Mouse (Mus musculus): Measurements from ENCODE around the gene Olfr464.

The Olfr464 gene

DNA sequence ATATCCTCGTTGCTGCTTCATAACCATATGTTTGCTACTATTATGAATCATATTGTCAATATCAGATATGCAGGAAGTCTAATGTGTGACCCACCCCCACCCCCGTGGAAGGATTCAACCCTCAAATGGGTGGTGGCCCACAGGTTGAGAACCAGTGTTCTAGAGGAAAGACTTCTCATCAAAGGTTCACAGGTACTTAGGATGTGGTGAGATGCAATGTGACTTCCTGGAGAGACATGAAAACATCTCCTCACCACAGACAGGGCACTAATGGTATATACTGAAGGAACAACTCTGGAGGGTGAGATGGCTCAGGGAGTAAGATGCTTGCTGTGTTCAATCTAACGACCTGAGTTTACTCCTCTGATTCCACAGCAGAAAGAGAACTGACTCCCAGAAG is 14.7 kb upstream of the Olfr464 start:
- Histone ChIP-seq H3K9me3 (ENCODE audit: low read length) (no peaks in the 10 kb centered on the region), H3K27me3 (ENCODE audit: insufficient read depth, low read length) (no peaks in the 10 kb centered on the region), H3K4me3 (replicated peaks; ENCODE audit: low read length) (no peak overlapping the region), H3K4me1 (replicated peaks; ENCODE audit: low read depth, low read length) (peaks cover 7% of the 10 kb centered on the region), H3K36me3 (ENCODE audit: insufficient read depth, low read length) (no peaks in the 10 kb centered on the region)
- TF ChIP-seq NANOG (IDR thresholded peaks at IDR 0.05; ENCODE audit: borderline replicate concordance, low read length) (no peak), CTCF (conservative IDR thresholded peaks at IDR 0.05; ENCODE audit: low read length) (no peak), POU5F1 (IDR thresholded peaks at IDR 0.05; ENCODE audit: borderline replicate concordance, low read length) (no peak)

DNA sequence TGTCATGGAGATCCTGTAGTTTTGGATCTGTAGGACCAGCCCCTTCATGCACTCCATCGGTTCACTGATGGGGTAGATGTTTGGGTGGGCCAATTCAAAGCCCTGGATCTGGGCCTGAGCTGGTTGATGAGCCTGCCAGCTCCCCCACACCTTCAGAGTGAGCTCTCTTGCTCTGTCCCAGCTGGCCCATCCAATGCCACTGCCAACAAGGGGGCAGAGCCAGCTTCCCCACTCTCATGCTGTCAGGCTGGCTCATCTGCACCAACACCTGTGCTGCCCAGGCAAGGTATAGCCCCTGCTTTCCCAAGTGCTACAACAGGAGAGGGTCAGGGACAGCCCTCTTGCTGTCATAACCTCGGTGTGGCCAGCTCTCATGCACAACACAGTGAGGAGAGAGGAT is 13.0 kb upstream of the Olfr464 start:
- Histone ChIP-seq H3K9me3 (ENCODE audit: low read length) (no peaks in the 10 kb centered on the region), H3K36me3 (ENCODE audit: insufficient read depth, low read length) (no peaks in the 10 kb centered on the region), H3K4me3 (replicated peaks; ENCODE audit: low read length) (no peak overlapping the region), H3K27me3 (ENCODE audit: insufficient read depth, low read length) (no peaks in the 10 kb centered on the region), H3K4me1 (replicated peaks; ENCODE audit: low read depth, low read length) (peaks cover 7% of the 10 kb centered on the region)
- TF ChIP-seq CTCF (conservative IDR thresholded peaks at IDR 0.05; ENCODE audit: low read length) (no peak), POU5F1 (IDR thresholded peaks at IDR 0.05; ENCODE audit: borderline replicate concordance, low read length) (no peak), NANOG (IDR thresholded peaks at IDR 0.05; ENCODE audit: borderline replicate concordance, low read length) (no peak)

DNA sequence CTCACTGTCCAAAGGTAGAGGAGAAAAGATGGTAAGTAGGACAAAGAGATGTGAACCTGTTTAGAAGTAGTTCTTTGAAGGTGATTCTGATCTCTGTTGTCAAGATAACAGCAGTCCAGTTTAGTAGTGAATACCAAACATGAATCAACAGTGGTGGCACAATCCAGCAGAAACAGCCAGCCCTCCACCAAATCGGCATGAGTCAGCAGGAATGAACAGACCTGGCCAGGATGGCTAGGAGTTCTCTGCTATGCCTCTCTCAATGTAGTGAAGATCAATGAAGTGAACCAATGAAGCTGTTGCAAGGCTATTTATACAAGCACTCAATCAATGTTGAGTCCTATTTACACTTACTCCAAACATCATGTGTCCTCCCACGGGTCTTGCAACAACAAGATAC is 9.6 kb upstream of the Olfr464 start:
- H3K36me3 ChIP-seq (ENCODE audit: insufficient read depth, low read length), result no peaks in the 10 kb centered on the region
- no peaks in the 10 kb centered on the region for H3K4me1 ChIP-seq (replicated peaks; ENCODE audit: low read depth, low read length)
- H3K4me3 ChIP-seq (replicated peaks; ENCODE audit: low read length), result no peak overlapping the region
- H3K9me3 ChIP-seq (ENCODE audit: low read length), result no peaks in the 10 kb centered on the region
- no peaks in the 10 kb centered on the region for H3K27me3 ChIP-seq (ENCODE audit: insufficient read depth, low read length)
- TF ChIP-seq NANOG (IDR thresholded peaks at IDR 0.05; ENCODE audit: borderline replicate concordance, low read length) (no peak), POU5F1 (IDR thresholded peaks at IDR 0.05; ENCODE audit: borderline replicate concordance, low read length) (no peak), CTCF (conservative IDR thresholded peaks at IDR 0.05; ENCODE audit: low read length) (no peak)

DNA sequence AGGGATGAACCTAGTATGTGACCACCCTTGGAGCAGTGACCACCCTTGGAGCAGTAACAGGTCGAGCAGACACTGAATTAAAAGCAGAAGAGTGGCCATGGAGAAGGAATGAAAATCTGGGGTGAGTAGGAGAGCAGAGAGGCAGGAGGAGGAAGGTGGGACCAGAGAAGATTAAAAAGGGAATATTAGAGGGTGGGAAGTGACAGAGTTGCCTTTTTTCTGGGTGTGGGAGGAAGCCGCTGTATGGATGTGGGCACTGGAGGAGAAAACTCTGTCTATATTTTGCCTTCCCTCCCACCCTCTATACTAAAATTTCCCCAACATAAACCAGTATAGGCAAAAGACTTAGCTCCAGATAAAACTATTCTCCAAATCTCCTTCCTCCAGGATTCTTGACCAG is 466 bp downstream of the Olfr464 start:
- H3K4me1 ChIP-seq (replicated peaks; ENCODE audit: low read depth, low read length), result peaks cover 3% of the 10 kb centered on the region; the same call in 1 of the 2 replicates
- H3K4me3 ChIP-seq (replicated peaks; ENCODE audit: low read length), result no peak overlapping the region
- H3K36me3 ChIP-seq (ENCODE audit: insufficient read depth, low read length), result no peaks in the 10 kb centered on the region
- TF ChIP-seq NANOG (IDR thresholded peaks at IDR 0.05; ENCODE audit: borderline replicate concordance, low read length) (no peak), POU5F1 (IDR thresholded peaks at IDR 0.05; ENCODE audit: borderline replicate concordance, low read length) (no peak), CTCF (conservative IDR thresholded peaks at IDR 0.05; ENCODE audit: low read length) (no peak)
- H3K27me3 ChIP-seq (ENCODE audit: insufficient read depth, low read length), result peaks cover 11% of the 10 kb centered on the region
- H3K9me3 ChIP-seq (ENCODE audit: low read length), result no peaks in the 10 kb centered on the region

DNA sequence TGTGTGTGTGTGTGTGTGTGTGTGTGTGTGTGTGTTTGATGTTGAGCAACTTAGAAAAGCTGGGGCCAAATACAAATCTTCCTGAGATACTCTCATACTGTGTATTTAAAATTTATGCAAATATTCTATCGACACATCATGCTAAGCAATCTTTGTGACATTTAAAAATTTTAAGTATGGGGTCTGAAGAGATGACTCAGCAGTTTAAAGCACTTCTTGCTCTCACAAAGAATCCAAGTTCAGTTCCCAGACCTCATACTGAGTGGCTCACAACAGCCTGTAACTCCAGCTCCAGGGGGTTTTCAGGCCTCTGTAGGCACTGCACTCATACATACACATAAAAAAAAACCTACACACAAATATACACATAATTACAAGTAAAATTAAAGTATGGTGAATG is 4.8 kb downstream of the Olfr464 start:
- TF ChIP-seq NANOG (IDR thresholded peaks at IDR 0.05; ENCODE audit: borderline replicate concordance, low read length) (no peak), CTCF (conservative IDR thresholded peaks at IDR 0.05; ENCODE audit: low read length) (no peak), POU5F1 (IDR thresholded peaks at IDR 0.05; ENCODE audit: borderline replicate concordance, low read length) (no peak)
- Histone ChIP-seq H3K36me3 (ENCODE audit: insufficient read depth, low read length) (no peaks in the 10 kb centered on the region), H3K9me3 (ENCODE audit: low read length) (no peaks in the 10 kb centered on the region), H3K27me3 (ENCODE audit: insufficient read depth, low read length) (peaks cover 11% of the 10 kb centered on the region), H3K4me1 (replicated peaks; ENCODE audit: low read depth, low read length) (peaks cover 3% of the 10 kb centered on the region; the same call in 1 of the 2 replicates), H3K4me3 (replicated peaks; ENCODE audit: low read length) (no peak overlapping the region)

DNA sequence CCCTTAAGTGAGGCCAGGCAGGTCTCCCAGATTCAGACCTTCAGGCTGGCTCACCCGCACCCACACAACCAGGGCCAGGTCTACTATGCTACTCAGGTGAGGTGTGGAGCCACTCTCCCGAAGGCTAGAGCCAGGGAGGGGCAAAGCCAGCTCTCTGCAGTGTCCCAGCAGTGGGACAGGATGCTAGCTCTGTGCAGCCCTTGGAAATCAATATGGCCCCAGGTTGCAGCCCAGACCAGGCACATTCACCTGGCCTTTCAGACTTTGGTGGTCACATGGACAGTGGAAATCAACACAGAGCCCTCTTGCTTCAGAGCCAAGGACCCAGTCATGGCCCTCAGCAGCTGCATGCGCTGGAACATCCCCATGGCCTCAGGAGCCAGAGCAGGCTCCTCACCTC is 16.4 kb downstream of the Olfr464 start:
- no peaks in the 10 kb centered on the region for H3K9me3 ChIP-seq (ENCODE audit: low read length)
- TF ChIP-seq NANOG (IDR thresholded peaks at IDR 0.05; ENCODE audit: borderline replicate concordance, low read length), result no peak
- TF ChIP-seq CTCF (conservative IDR thresholded peaks at IDR 0.05; ENCODE audit: low read length), result no peak
- TF ChIP-seq POU5F1 (IDR thresholded peaks at IDR 0.05; ENCODE audit: borderline replicate concordance, low read length), result no peak
- H3K27me3 ChIP-seq (ENCODE audit: insufficient read depth, low read length), result peaks cover 16% of the 10 kb centered on the region
- no peaks in the 10 kb centered on the region for H3K4me1 ChIP-seq (replicated peaks; ENCODE audit: low read depth, low read length)
- H3K36me3 ChIP-seq (ENCODE audit: insufficient read depth, low read length), result no peaks in the 10 kb centered on the region
- H3K4me3 ChIP-seq (replicated peaks; ENCODE audit: low read length), result no peak overlapping the region

DNA sequence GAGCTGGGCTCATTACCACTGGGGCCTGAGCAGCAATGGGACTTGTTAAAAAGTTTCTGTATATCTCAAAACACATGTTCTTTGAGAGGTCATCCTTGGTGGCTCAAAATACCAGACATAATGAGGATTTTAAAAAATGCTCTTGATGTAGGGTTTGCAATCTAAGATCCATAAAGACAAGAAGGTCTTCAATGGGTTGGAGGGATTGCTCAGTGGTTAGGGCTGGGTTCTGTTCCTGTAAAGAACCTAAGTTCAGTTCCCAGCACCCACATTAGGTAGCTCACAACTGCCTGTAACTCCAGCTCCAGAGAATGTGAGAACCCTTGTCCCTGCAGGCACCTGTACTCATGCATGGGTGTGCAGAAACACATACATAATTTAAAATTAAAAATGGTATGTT is 23.5 kb downstream of the Olfr464 start, which contains the start of gene Olfr463:
Gene Olfr463, minus strand, starts transcription at position 101 of the 400 bp plus-strand sequence.
- Histone ChIP-seq H3K4me1 (replicated peaks; ENCODE audit: low read depth, low read length) (no peaks in the 10 kb centered on the region), H3K4me3 (replicated peaks; ENCODE audit: low read length) (no peak within 1 kb of the TSS), H3K27me3 (ENCODE audit: insufficient read depth, low read length) (peaks cover 35% of the 10 kb centered on the region), H3K36me3 (ENCODE audit: insufficient read depth, low read length) (no peaks in the 10 kb centered on the region), H3K9me3 (ENCODE audit: low read length) (no peaks in the 10 kb centered on the region)
- no peak for TF ChIP-seq NANOG (IDR thresholded peaks at IDR 0.05; ENCODE audit: borderline replicate concordance, low read length)
- TF ChIP-seq CTCF (conservative IDR thresholded peaks at IDR 0.05; ENCODE audit: low read length), result no peak
- TF ChIP-seq POU5F1 (IDR thresholded peaks at IDR 0.05; ENCODE audit: borderline replicate concordance, low read length), result no peak

DNA sequence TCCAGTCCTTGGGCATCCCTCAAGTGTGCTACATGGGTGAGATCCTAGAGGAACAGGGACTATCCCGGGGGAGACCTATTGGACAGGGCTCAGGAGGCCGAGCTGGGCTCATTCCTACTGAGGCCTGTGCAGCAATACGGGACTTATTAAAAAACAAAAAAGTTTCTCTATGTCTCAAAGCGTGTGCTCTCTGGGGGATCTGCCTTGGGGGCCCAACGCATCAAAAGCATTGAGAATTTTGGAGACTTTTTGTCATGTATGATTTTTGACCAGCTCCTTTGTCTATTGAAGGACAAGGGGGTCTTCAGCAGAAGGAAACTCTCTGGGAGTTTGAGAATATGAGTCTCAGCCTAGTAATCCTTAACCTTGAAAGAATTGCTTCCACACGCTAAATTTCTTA is 28.6 kb downstream of the Olfr464 start, which contains the start of gene Olfr462:
Gene Olfr462, minus strand, starts transcription at position 101 of the 400 bp plus-strand sequence.
- Histone ChIP-seq H3K9me3 (ENCODE audit: low read length) (no peaks in the 10 kb centered on the region), H3K4me1 (replicated peaks; ENCODE audit: low read depth, low read length) (no peaks in the 10 kb centered on the region), H3K36me3 (ENCODE audit: insufficient read depth, low read length) (no peaks in the 10 kb centered on the region), H3K4me3 (replicated peaks; ENCODE audit: low read length) (no peak within 1 kb of the TSS), H3K27me3 (ENCODE audit: insufficient read depth, low read length) (peaks cover 15% of the 10 kb centered on the region)
- no peak for TF ChIP-seq CTCF (conservative IDR thresholded peaks at IDR 0.05; ENCODE audit: low read length)
- no peak for TF ChIP-seq POU5F1 (IDR thresholded peaks at IDR 0.05; ENCODE audit: borderline replicate concordance, low read length)

DNA sequence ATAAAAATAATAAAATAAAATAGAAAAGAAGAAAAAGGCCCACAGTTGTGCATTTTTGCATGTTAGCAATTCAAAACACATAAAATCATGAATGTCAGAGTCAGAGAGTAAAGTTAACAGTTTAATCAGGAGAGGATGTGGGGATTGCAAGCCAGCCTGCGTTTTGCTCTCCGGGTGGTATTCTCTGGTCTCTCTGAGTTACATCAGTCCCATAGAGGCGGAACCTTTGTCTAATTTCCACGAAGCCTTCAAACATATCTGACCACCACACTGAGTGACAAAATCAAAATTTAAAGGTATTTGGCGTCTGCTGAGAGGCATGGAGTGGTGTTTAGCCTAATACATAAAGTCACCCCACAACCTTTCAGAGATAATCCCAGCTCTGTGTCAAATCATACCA is 35.9 kb downstream of the Olfr464 start:
- Histone ChIP-seq H3K4me1 (replicated peaks; ENCODE audit: low read depth, low read length) (peaks cover 8% of the 10 kb centered on the region), H3K27me3 (ENCODE audit: insufficient read depth, low read length) (peaks cover 13% of the 10 kb centered on the region; the same call in 1 of the 2 replicates), H3K9me3 (ENCODE audit: low read length) (no peaks in the 10 kb centered on the region), H3K4me3 (replicated peaks; ENCODE audit: low read length) (no peak overlapping the region), H3K36me3 (ENCODE audit: insufficient read depth, low read length) (no peaks in the 10 kb centered on the region)
- TF ChIP-seq NANOG (IDR thresholded peaks at IDR 0.05; ENCODE audit: borderline replicate concordance, low read length) (no peak), CTCF (conservative IDR thresholded peaks at IDR 0.05; ENCODE audit: low read length) (no peak), POU5F1 (IDR thresholded peaks at IDR 0.05; ENCODE audit: borderline replicate concordance, low read length) (no peak)
